Mouse (Mus musculus): Measurements from ENCODE around the gene Tie1. TPM values are rescaled to one million over a fixed set of nuclear protein-coding genes. Genes with fewer than 3 reads are reported as not detected.

Gene Tie1
- total RNA-seq, 2 experiments from 2014 or later = 15.8 to 20.1 TPM

Other genes with a start within 250 kb of the Tie1 start
- gene Ptprf, start 198.7 kb downstream of the Tie1 start, total RNA-seq (2021) = 1 to 10 TPM; 3.7 to 4.8 TPM
- gene Szt2, start 80.8 kb downstream of the Tie1 start, total RNA-seq (2021) = 1 to 10 TPM; 5.0 to 6.6 TPM
- 10 to 100 TPM; 38.4 to 39.7 TPM for gene Med8, start 80.7 kb downstream of the Tie1 start, total RNA-seq (2021)
- 10 to 100 TPM in 1 of 2 experiments, 1 to 10 TPM in 1; 8.0 to 10.3 TPM for gene Elovl1, start 62.0 kb downstream of the Tie1 start, total RNA-seq (2021)
- 1 to 10 TPM in 1 of 2 experiments, under 1 TPM in 1; 0.91 to 1.1 TPM for gene Cdc20, start 52.7 kb downstream of the Tie1 start, total RNA-seq (2021)
- gene Mpl, start 32.5 kb downstream of the Tie1 start, total RNA-seq (2021) = not detected
- gene 2610528J11Rik, start 36.9 kb upstream of the Tie1 start, total RNA-seq (2021) = not detected
- gene Tmem125, start 54.0 kb upstream of the Tie1 start, total RNA-seq (2021) = not detected
- gene Cfap57, start 130.7 kb upstream of the Tie1 start, total RNA-seq (2021) = not detected
- 10 to 100 TPM; 25.1 to 26.9 TPM for gene Ebna1bp2, start 130.7 kb upstream of the Tie1 start, total RNA-seq (2021)
- gene Olfr62, start 168.9 kb upstream of the Tie1 start, total RNA-seq (2021) = not detected
- not detected for gene Olfr1342, start 202.7 kb upstream of the Tie1 start, total RNA-seq (2021)
- not detected for gene Olfr1341, start 213.5 kb upstream of the Tie1 start, total RNA-seq (2021)
- gene Olfr1340, start 230.1 kb upstream of the Tie1 start, total RNA-seq (2021) = not detected
- gene Olfr1339, start 242.1 kb upstream of the Tie1 start, total RNA-seq (2021) = not detected